Mouse (Mus musculus) lung, postnatal 0 days (tissue): Measurements from ENCODE around the gene Hid1.

Experiments
- CTCF ChIP-seq: IDR thresholded peaks from 2 replicates; pipeline ENCODE4 v1.5.1; 2016; ENCODE audit warnings: antibody characterized with exemption, mild to moderate bottlenecking
- EP300 ChIP-seq: IDR thresholded peaks from 2 replicates; pipeline ENCODE4 v1.6.1; 2016; ENCODE audit warnings: antibody characterized with exemption, mild to moderate bottlenecking, control low read depth

- TF ChIP-seq CTCF (no peak), EP300 (no peak)
Observed at GRCm38 (mm10) chr11:115334531-115334930, 33.0 kb downstream of the Hid1 start, which contains the start of gene Otop3.
